18 mouse cellular contexts compared by ENCODE assay signal in genomic region chr1:136638211-136638610, GRCm38 (mm10). TPM values are rescaled to one million over a fixed set of nuclear protein-coding genes. Genes with fewer than 3 reads are reported as not detected.
A peak's percentile ranks its signal among the peaks of the same experiment; 100 is the strongest.
DNase-seq lines count a peak whose midpoint lies in the region; ATAC-seq lines count a peak whose summit lies in the region.
"Had no signal": no experiment of that assay in that cellular context is flagged by ENCODE, and none has a peak within 500 bp of the region (broad histone marks: within the 10 kb centered on the region; RNA-seq: fewer than 3 reads in every experiment).

No protein-coding gene starts in this region.

- H3K27me3 ChIP-seq in kidney, embryonic 14.5 days (ENCODE audit: control insufficient read depth, insufficient read depth, low read length) = no peaks in the 10 kb centered on the region
- H3K27me3 ChIP-seq: forebrain, embryonic 13.5 days; heart, embryonic 13.5 days; hindbrain, embryonic 15.5 days had no signal

- H3K4me3 ChIP-seq in kidney, embryonic 14.5 days (ENCODE audit: low read length) = no peak overlapping the region
- H3K4me3 ChIP-seq: embryonic facial prominence, embryonic 10.5 days; forebrain, embryonic 13.5 days; heart, embryonic 13.5 days; hindbrain, embryonic 15.5 days had no signal

- no peaks in the 10 kb centered on the region for H3K4me1 ChIP-seq in kidney, embryonic 14.5 days (ENCODE audit: control insufficient read depth, insufficient read depth, low read length)
- H3K4me1 ChIP-seq: embryonic facial prominence, embryonic 10.5 days; forebrain, embryonic 13.5 days; heart, embryonic 13.5 days; hindbrain, embryonic 15.5 days had no signal

- no peak overlapping the region for H3K27ac ChIP-seq in kidney, embryonic 14.5 days (ENCODE audit: low read depth, low read length)
- H3K27ac ChIP-seq: embryonic facial prominence, embryonic 10.5 days; forebrain, embryonic 13.5 days; heart, embryonic 13.5 days; hindbrain, embryonic 15.5 days had no signal

- no peaks in the 10 kb centered on the region for H3K9me3 ChIP-seq in kidney, embryonic 14.5 days (ENCODE audit: control insufficient read depth, low read length)
- H3K9me3 ChIP-seq: embryonic facial prominence, embryonic 10.5 days; forebrain, embryonic 13.5 days; heart, embryonic 13.5 days; hindbrain, embryonic 15.5 days had no signal

- ATAC-seq in kidney, embryonic 14.5 days (ENCODE audit: low FRiP score, low TSS enrichment) = no peak
- ATAC-seq: forebrain, embryonic 13.5 days; forebrain, postnatal 0 days had no signal

- H3K4me2 ChIP-seq in kidney, embryonic 14.5 days (replicated peaks; ENCODE audit: low read depth, low read length) = no peak overlapping the region
- H3K4me2 ChIP-seq: forebrain, embryonic 13.5 days; heart, embryonic 13.5 days; hindbrain, embryonic 15.5 days had no signal

- peak; percentile 48 for DNase-seq in kidney, adult 11 months
- no peak for DNase-seq in kidney, postnatal 4 days
- peak; percentile 54 for DNase-seq in kidney, adult 9 months
- DNase-seq in kidney, postnatal 25 days = peak; percentile 39 to 59
- DNase-seq in cerebellum, adult 8-10 months = no peak
- DNase-seq in embryo, embryonic 10 days (ENCODE audit: low spot score) = no peak
- DNase-seq: adrenal gland, postnatal 10 days; cerebellum, adult 11-12 months; cerebellum, adult 9-11 months; cerebellum, postnatal 36 days; forebrain, postnatal 0 days; gastrocnemius, postnatal 14 days; heart, postnatal 36 days had no signal

- 95% methylated on average over 7 of the region's 7 CpGs for WGBS in kidney, embryonic 14.5 days

- no peak overlapping the region for H3K9ac ChIP-seq in kidney, embryonic 14.5 days (ENCODE audit: low read depth, low read length)
- H3K9ac ChIP-seq: forebrain, embryonic 13.5 days; forebrain, postnatal 0 days; heart, embryonic 13.5 days; hindbrain, embryonic 15.5 days had no signal

- H3K36me3 ChIP-seq in kidney, embryonic 14.5 days (ENCODE audit: control insufficient read depth, insufficient read depth, low read length) = no peaks in the 10 kb centered on the region
- H3K36me3 ChIP-seq: hindbrain, embryonic 15.5 days had no signal

RNA-seq across cellular contexts. Expression of gene Zfp281, which starts 13.5 kb away (rescaled TPM):
- 20.0 and 26.1 TPM in 2 replicates for polyA plus RNA-seq in kidney, embryonic 14.5 days (2014; fragmentation: Nextera tagmentation; extraction: Ambion mirVana)

Comparison
In these comparisons a context has a peak if more than half of its experiments do, and no peak if none do; other contexts are left out.
1. DNase-seq: peak in kidney, adult 11 months (single experiment), kidney, adult 9 months (single experiment) and kidney, postnatal 25 days (2 of 2); none in kidney, postnatal 4 days (0 of 2), cerebellum, adult 8-10 months (single experiment) and embryo, embryonic 10 days (single experiment).